Mouse (Mus musculus) erythroblast, embryonic 14.5 days (primary cell): ENCODE results near the gene Clpx.
"Not testable (repeated sequence)": the region's sequence is repeated elsewhere in the genome, so short reads cannot be mapped to it uniquely, and the experiment has no call there.

Experiments used
- GATA1 ChIP-seq: IDR thresholded peaks from 2 replicates; pipeline ENCODE4 v1.6.1; 2012; ENCODE audit warnings: low read length, inconsistent platforms, mixed read lengths
- TAL1 ChIP-seq: IDR thresholded peaks from 3 replicates; pipeline ENCODE4 v1.6.1; 2012; ENCODE audit warnings: low read length, inconsistent platforms, mixed read lengths

DNA sequence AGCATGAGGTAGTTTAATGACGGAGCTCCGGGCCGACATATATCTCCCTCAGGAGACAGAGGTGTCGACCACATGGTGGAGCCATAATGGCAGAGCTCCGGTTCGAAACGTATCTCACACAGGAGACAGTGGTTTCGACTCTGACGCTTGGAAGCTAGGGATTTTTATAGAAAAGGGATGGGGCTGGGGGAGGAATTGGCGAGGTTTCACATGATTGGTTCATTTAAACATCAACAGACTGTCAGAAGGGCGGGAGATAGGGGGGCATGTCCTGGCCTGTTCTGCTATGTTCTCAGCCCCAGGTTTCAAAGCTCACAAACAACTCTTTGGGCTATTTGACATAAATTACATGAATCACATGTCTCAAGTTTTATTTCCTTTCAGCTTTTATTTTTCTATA is 51.4 kb downstream of the Clpx start:
- TF ChIP-seq TAL1, GATA1: not testable (repeated sequence)
